Mouse (Mus musculus) heart, embryonic 13.5 days (tissue): ENCODE measurements at regions not wholly inside any gene's neighbourhood (a gene's known extent, or its start where the extent isn't known, plus 50 kb on each side); places are given as distances from the start of the nearest gene placed in this dataset.
A peak's percentile ranks its signal among the peaks of the same experiment; 100 is the strongest.

Experiments used
- ATAC-seq: fragments of 200-750 bp; cut with Nextera tagmentation; 2 replicates; pipeline ENCODE4 v1.8.0; 2017; ENCODE audit warnings: moderate TSS enrichment; ENCODE audit not compliant: insufficient number of reproducible peaks, low FRiP score, low TSS enrichment; ENCODE audit errors: extremely low read depth
- H3K27ac ChIP-seq: fragments of 300-500 bp; sonication (generic); replicated peaks from 2 replicates; pipeline ENCODE4 v1.5.1; 2015; ENCODE audit warnings: moderate library complexity, mild to moderate bottlenecking, inconsistent platforms
- H3K27me3 ChIP-seq: fragments of 300-500 bp; sonication (generic); replicated peaks from 2 replicates; pipeline ENCODE4 v1.6.1; 2015; ENCODE audit warnings: mild to moderate bottlenecking, inconsistent platforms
- H3K36me3 ChIP-seq: fragments of 300-500 bp; sonication (generic); 2 replicates; pipeline ENCODE4 v1.6.1; 2015; ENCODE audit warnings: mild to moderate bottlenecking, inconsistent platforms
- H3K4me1 ChIP-seq: fragments of 300-500 bp; sonication (generic); 2 replicates; pipeline ENCODE4 v1.6.1; 2015; ENCODE audit warnings: inconsistent platforms
- H3K4me2 ChIP-seq: fragments of 300-500 bp; sonication (generic); 2 replicates; pipeline ENCODE4 v1.6.1; 2015; ENCODE audit warnings: inconsistent platforms, mild to moderate bottlenecking, moderate library complexity
- H3K4me3 ChIP-seq: fragments of 300-500 bp; sonication (generic); 2 replicates; pipeline ENCODE4 v1.5.1; 2015; ENCODE audit warnings: moderate library complexity, mild to moderate bottlenecking, inconsistent platforms
- H3K9ac ChIP-seq: fragments of 300-500 bp; sonication (generic); 2 replicates; pipeline ENCODE4 v1.6.1; 2015; ENCODE audit warnings: inconsistent platforms, mild to moderate bottlenecking, moderate library complexity
- H3K9me3 ChIP-seq: fragments of 300-500 bp; sonication (generic); 2 replicates; pipeline ENCODE4 v1.6.1; 2016; ENCODE audit warnings: inconsistent platforms
- WGBS: fragments of 180-500 bp; shearing (Covaris S2); methylation state at CpG from one replicate; pipeline ENCODE4 v1.1.7; 2015; ENCODE audit warnings: mixed read lengths; 5-methylcytosine and 5-hydroxymethylcytosine counted together

DNA sequence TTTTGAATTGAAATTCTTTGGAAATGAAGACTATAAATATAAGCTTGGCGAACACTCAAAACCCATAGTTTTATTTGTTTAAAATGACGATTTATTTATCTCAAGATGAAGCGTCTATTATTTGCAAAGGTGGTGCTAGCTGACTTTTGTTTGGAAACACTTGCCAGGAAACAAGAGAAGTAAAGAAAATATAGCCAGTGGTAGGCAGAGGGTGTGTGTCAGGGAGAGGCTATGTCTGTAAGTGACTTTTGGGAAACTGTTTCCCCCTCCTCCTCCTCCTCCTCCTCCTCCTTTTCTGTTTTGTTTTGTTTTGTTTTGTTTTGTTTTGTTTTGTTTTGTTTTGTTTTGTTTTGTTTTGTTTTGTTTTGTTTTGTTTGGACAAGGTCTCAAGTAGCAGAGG is 62.2 kb upstream of the Egln3 start:
- H3K4me2 ChIP-seq = no peak overlapping the region
- H3K27ac ChIP-seq = no peak overlapping the region
- 74% methylated on average over 3 of the region's 3 CpGs for WGBS
- ATAC-seq = no peak
- H3K9ac ChIP-seq = no peak overlapping the region
- H3K36me3 ChIP-seq = no peaks in the 10 kb centered on the region
- no peak overlapping the region for H3K4me3 ChIP-seq
- no peaks in the 10 kb centered on the region for H3K9me3 ChIP-seq
- peaks cover 32% of the 10 kb centered on the region for H3K4me1 ChIP-seq
- H3K27me3 ChIP-seq = no peaks in the 10 kb centered on the region

DNA sequence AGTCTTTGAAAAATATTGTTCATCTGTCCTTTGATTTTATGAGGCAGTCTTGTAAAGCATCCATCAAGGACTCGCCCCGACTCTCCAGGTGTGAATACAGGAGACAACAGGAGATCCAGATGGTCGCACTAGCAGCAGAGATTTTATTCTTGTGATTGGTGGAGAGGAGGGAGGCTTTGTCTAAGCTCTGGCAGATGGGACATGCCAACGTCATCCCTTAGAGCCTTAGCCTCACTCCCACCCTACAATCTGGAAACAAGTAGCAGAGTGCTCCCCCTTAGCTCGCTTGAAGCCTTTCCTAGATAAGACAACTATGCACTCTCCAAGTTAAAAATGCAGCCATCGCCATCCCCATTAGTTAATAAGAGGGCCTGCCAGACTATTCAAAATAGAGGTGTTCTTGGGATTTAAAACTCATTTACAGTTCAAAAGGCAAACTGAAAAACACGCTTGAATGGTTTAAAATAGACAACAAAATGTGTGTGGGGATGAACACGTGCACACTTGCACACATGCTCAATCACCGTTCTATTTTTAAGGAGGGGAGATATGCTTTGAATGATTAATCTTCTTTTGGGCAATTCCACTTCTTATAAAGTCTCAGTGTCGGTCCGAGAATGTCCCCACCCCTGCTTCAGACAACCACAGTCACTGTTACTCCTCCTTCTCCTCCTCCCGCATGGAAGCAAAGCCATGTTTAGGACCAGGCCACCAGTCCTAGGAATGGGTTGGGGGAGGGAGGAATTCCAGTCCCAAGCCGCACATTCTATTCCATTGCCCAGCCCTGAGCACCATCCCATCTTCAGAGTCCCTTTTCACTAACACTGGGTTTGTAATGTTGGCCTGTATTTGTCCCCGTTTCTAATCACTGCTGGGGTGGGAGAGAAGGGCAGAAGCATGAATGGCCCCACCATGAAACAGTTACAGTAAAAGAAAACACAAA is 61.5 kb upstream of the Egln3 start:
- Histone ChIP-seq H3K9me3 (no peaks in the 10 kb centered on the region), H3K27ac (0 out of 2 replicates have a peak overlapping the region, but pooled peaks have one; percentile 48), H3K9ac (no peak overlapping the region), H3K4me3 (no peak overlapping the region), H3K36me3 (no peaks in the 10 kb centered on the region), H3K4me2 (no peak overlapping the region), H3K27me3 (peaks cover 6% of the 10 kb centered on the region; the same call in 1 of the 2 replicates), H3K4me1 (peaks cover 32% of the 10 kb centered on the region)
- no peak for ATAC-seq
- 40% methylated on average over 14 of the region's 14 CpGs for WGBS

GRCm38 (mm10) chr12:54264418-54264733 is 60.7 kb upstream of the Egln3 start:
- WGBS = 38% methylated on average over 4 of the region's 4 CpGs
- H3K36me3 ChIP-seq = no peaks in the 10 kb centered on the region
- no peak overlapping the region for H3K4me3 ChIP-seq
- H3K4me1 ChIP-seq = peaks cover 32% of the 10 kb centered on the region
- peak overlapping the region; percentile 17; the same call in 1 of the 2 replicates for H3K4me2 ChIP-seq
- no peak overlapping the region for H3K9ac ChIP-seq
- peaks cover 6% of the 10 kb centered on the region for H3K27me3 ChIP-seq
- ATAC-seq = peak; percentile 31; the same call in 1 of the 2 replicates
- no peaks in the 10 kb centered on the region for H3K9me3 ChIP-seq
- H3K27ac ChIP-seq = peak overlapping the region; percentile 48; the same call in 1 of the 2 replicates

DNA sequence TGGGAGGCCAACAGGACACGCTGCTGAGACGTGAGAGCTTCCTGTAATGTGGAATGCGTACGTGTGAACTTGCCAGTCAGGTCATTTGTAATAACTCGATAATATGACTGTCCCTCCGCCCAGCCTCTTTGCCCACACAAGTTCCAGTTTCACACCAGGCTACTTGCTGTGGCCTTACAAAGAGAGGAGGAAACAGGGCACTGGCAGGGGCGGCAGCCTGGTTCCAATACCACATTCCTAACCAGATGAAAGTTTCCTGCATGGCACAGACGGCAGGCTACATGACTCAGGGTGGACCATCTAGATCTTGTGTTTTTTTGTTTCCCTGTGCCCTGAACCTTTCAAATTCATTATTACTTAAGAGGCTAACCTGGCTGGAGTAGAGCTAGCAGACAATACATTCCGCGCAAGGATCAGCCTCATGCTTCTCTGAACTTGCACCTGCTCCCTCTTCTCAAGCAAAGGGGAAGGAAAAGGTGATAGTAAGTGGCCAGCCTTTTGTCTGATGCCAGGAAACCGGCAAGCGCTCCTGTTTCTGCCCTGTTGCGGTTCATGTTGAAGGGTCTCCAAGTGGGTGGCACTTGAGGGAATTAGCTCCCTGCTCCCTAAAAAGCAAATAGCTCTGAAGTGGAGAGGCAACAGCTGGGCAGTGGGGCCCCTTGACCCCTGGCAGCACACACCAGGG is 60.2 kb upstream of the Egln3 start:
- H3K27me3 ChIP-seq = peaks cover 6% of the 10 kb centered on the region
- peaks cover 32% of the 10 kb centered on the region for H3K4me1 ChIP-seq
- no peak for ATAC-seq
- 34% methylated on average over 13 of the region's 13 CpGs for WGBS
- peak overlapping the region; percentile 48; the same call in 1 of the 2 replicates for H3K27ac ChIP-seq
- no peaks in the 10 kb centered on the region for H3K9me3 ChIP-seq
- no peak overlapping the region for H3K4me3 ChIP-seq
- no peak overlapping the region for H3K9ac ChIP-seq
- H3K4me2 ChIP-seq = peak overlapping the region; percentile 17; the same call in 1 of the 2 replicates
- H3K36me3 ChIP-seq = no peaks in the 10 kb centered on the region

GRCm38 (mm10) chr12:54262236-54263005 is 58.8 kb upstream of the Egln3 start:
- WGBS = 63% methylated on average over 11 of the region's 11 CpGs
- Histone ChIP-seq H3K9ac (no peak overlapping the region), H3K36me3 (no peaks in the 10 kb centered on the region), H3K4me1 (peaks cover 32% of the 10 kb centered on the region), H3K4me3 (no peak overlapping the region), H3K4me2 (no peak overlapping the region), H3K27me3 (peaks cover 10% of the 10 kb centered on the region), H3K9me3 (no peaks in the 10 kb centered on the region), H3K27ac (no peak overlapping the region)
- ATAC-seq = no peak

- no peak overlapping the region for H3K4me3 ChIP-seq
- ATAC-seq = no peak
- peaks cover 10% of the 10 kb centered on the region for H3K27me3 ChIP-seq
- peaks cover 35% of the 10 kb centered on the region for H3K4me1 ChIP-seq
- 87% methylated on average over 5 of the region's 5 CpGs for WGBS
- no peak overlapping the region for H3K4me2 ChIP-seq
- H3K9me3 ChIP-seq = no peaks in the 10 kb centered on the region
- H3K36me3 ChIP-seq = no peaks in the 10 kb centered on the region
- H3K9ac ChIP-seq = no peak overlapping the region
- H3K27ac ChIP-seq = no peak overlapping the region
Measured at GRCm38 (mm10) chr12:54261426-54261825, 57.8 kb upstream of the Egln3 start.

- peaks cover 33% of the 10 kb centered on the region for H3K4me1 ChIP-seq
- H3K4me3 ChIP-seq = no peak overlapping the region
- no peak overlapping the region for H3K27ac ChIP-seq
- peaks cover 10% of the 10 kb centered on the region for H3K27me3 ChIP-seq
- ATAC-seq = no peak
- WGBS = 54% methylated on average over 6 of the region's 6 CpGs
- no peak overlapping the region for H3K9ac ChIP-seq
- H3K4me2 ChIP-seq = no peak overlapping the region
- no peaks in the 10 kb centered on the region for H3K9me3 ChIP-seq
- H3K36me3 ChIP-seq = no peaks in the 10 kb centered on the region
Measured at GRCm38 (mm10) chr12:54260502-54260901, 56.8 kb upstream of the Egln3 start.

- Histone ChIP-seq H3K27ac (no peak overlapping the region), H3K4me2 (no peak overlapping the region), H3K27me3 (peaks cover 10% of the 10 kb centered on the region), H3K9ac (no peak overlapping the region), H3K9me3 (no peaks in the 10 kb centered on the region), H3K36me3 (no peaks in the 10 kb centered on the region), H3K4me3 (no peak overlapping the region), H3K4me1 (peaks cover 12% of the 10 kb centered on the region)
- WGBS = 56% methylated on average over 7 of the region's 7 CpGs
- no peak for ATAC-seq
Measured at GRCm38 (mm10) chr12:54257776-54258433, 54.2 kb upstream of the Egln3 start.

DNA sequence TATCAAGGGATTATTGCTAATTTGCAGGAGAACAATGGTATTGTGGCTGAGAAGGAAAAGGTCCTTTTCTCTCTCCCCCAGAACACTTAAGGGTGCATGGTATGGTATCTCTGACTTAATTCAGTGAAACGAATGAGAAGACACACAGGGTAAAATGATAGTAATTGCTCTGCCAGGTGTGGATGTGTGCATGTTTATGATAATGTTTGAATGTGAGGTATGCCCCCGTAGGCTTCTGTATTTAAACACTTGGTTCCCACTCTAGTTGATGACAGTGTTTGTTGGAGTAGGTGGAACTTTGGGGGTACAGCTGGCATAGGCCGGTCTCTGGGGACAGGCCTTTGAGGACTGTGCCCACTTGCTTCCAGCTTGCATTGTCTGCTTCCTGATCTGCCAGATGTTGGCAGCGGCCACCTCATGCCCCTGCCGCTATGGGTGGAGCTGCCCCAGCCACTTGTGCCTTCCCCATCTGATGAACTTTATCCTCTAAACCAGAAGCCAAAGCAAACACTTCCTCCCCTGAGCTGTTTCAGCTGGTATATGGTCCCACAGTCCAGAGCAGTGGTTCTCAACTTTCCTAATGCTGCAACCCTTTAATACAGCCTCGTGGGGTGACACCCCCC is 53.0 kb upstream of the Egln3 start:
- no peak for ATAC-seq
- no peaks in the 10 kb centered on the region for H3K36me3 ChIP-seq
- no peak overlapping the region for H3K4me2 ChIP-seq
- no peak overlapping the region for H3K27ac ChIP-seq
- no peaks in the 10 kb centered on the region for H3K9me3 ChIP-seq
- H3K4me3 ChIP-seq = no peak overlapping the region
- no peak overlapping the region for H3K9ac ChIP-seq
- H3K4me1 ChIP-seq = 0 out of 2 replicates have a peak, but pooled peaks cover 3% of the 10 kb centered on the region
- WGBS = 69% methylated on average over 6 of the region's 6 CpGs
- H3K27me3 ChIP-seq = peaks cover 10% of the 10 kb centered on the region
